Mouse (Mus musculus) embryonic fibroblast, embryonic 13.5 days (primary cell): ENCODE measurements around the gene Mapk8ip2. TPM values are rescaled to one million over a fixed set of nuclear protein-coding genes. Genes with fewer than 3 reads are reported as not detected.

ENCODE experiments used
- H3K27ac ChIP-seq: 2 replicates; pipeline ENCODE4 v1.5.1; 2012; ENCODE audit warnings: low read length, control low read depth, inconsistent platforms; ENCODE audit not compliant: insufficient read depth
- H3K4me1 ChIP-seq: 2 replicates; pipeline ENCODE4 v1.6.1; 2011; ENCODE audit warnings: low read length; ENCODE audit not compliant: control insufficient read depth, insufficient read depth
- H3K4me3 ChIP-seq: 2 replicates; pipeline ENCODE4 v1.5.1; 2011; ENCODE audit warnings: mild to moderate bottlenecking, control low read depth, low read length; ENCODE audit not compliant: insufficient read depth
- CTCF ChIP-seq: IDR thresholded peaks from 2 replicates; pipeline ENCODE4 v1.5.1; 2011; ENCODE audit warnings: mild to moderate bottlenecking, control low read depth, low read length, moderate library complexity, borderline replicate concordance; ENCODE audit not compliant: insufficient read depth
- POLR2A ChIP-seq: IDR thresholded peaks from 2 replicates; pipeline ENCODE4 v1.6.1; 2011; ENCODE audit warnings: low read depth, mild to moderate bottlenecking, control low read depth, low read length, moderate library complexity
- polyA plus RNA-seq: library from polyadenylated mRNA; stranded (reverse); fragments of >200 nt; gene quantifications from 2 replicates; pipeline ENCODE4 v1.2.4, GENCODE M21; 2011; ENCODE audit warnings: low read depth; ENCODE audit not compliant: missing spikeins, insufficient read length

The Mapk8ip2 gene
- polyA plus RNA-seq, 1 experiment = 0.49 TPM

GRCm38 (mm10) chr15:89476475-89476815 lies 22.7 kb downstream of the Mapk8ip2 start:
- Histone ChIP-seq H3K4me3 (peak overlapping the region; percentile 57), H3K4me1 (peaks cover 7% of the 10 kb centered on the region), H3K27ac (peak overlapping the region; percentile 23)
- TF ChIP-seq CTCF (no peak), POLR2A (no peak)

GRCm38 (mm10) chr15:89477091-89477491 lies 23.4 kb downstream of the Mapk8ip2 start, which contains the start of gene Arsa:
Gene Arsa (minus strand): TSS chr15:89477425.
- H3K4me3 ChIP-seq = peak within 1 kb of the TSS; percentile 57
- no peak for TF ChIP-seq CTCF
- no peak for TF ChIP-seq POLR2A
- peaks cover 7% of the 10 kb centered on the region for H3K4me1 ChIP-seq
- peak within 1 kb of the TSS; percentile 23 for H3K27ac ChIP-seq

- no peak for TF ChIP-seq CTCF
- TF ChIP-seq POLR2A = no peak
- no peak overlapping the region for H3K27ac ChIP-seq
- H3K4me3 ChIP-seq = no peak overlapping the region
- H3K4me1 ChIP-seq = peaks cover 7% of the 10 kb centered on the region
Observed at GRCm38 (mm10) chr15:89477806-89478205, 24.1 kb downstream of the Mapk8ip2 start.

- Histone ChIP-seq H3K27ac (no peak overlapping the region), H3K4me1 (peaks cover 7% of the 10 kb centered on the region), H3K4me3 (no peak overlapping the region)
- TF ChIP-seq CTCF (no peak), POLR2A (no peak)
Observed at GRCm38 (mm10) chr15:89478622-89479021, 24.9 kb downstream of the Mapk8ip2 start.

- Histone ChIP-seq H3K4me1 (peaks cover 7% of the 10 kb centered on the region), H3K27ac (peak overlapping the region; percentile 39; the same call in 1 of the 2 replicates), H3K4me3 (no peak overlapping the region)
- TF ChIP-seq POLR2A (no peak), CTCF (no peak)
Observed at GRCm38 (mm10) chr15:89480584-89480983, 26.9 kb downstream of the Mapk8ip2 start.

- no peak for TF ChIP-seq POLR2A
- no peak for TF ChIP-seq CTCF
- H3K4me3 ChIP-seq = no peak overlapping the region
- H3K4me1 ChIP-seq = no peaks in the 10 kb centered on the region; the same call in 1 of the 2 replicates
- no peak overlapping the region for H3K27ac ChIP-seq
Observed at GRCm38 (mm10) chr15:89488182-89488581, 34.5 kb downstream of the Mapk8ip2 start.

- H3K4me3 ChIP-seq = no peak overlapping the region
- no peaks in the 10 kb centered on the region; the same call in 1 of the 2 replicates for H3K4me1 ChIP-seq
- no peak for TF ChIP-seq POLR2A
- no peak for TF ChIP-seq CTCF
- no peak overlapping the region for H3K27ac ChIP-seq
Observed at GRCm38 (mm10) chr15:89488611-89489117, 35.0 kb downstream of the Mapk8ip2 start.

- Histone ChIP-seq H3K4me3 (no peak overlapping the region), H3K4me1 (no peaks in the 10 kb centered on the region), H3K27ac (no peak overlapping the region)
- TF ChIP-seq POLR2A (no peak), CTCF (no peak)
Observed at GRCm38 (mm10) chr15:89494970-89495369, 41.3 kb downstream of the Mapk8ip2 start.

GRCm38 (mm10) chr15:89496131-89496530 lies 42.4 kb downstream of the Mapk8ip2 start:
- TF ChIP-seq POLR2A (no peak), CTCF (no peak)
- no peak overlapping the region for H3K27ac ChIP-seq
- no peak overlapping the region for H3K4me3 ChIP-seq
- no peaks in the 10 kb centered on the region for H3K4me1 ChIP-seq

GRCm38 (mm10) chr15:89496841-89497240 lies 43.1 kb downstream of the Mapk8ip2 start:
- Histone ChIP-seq H3K4me3 (no peak overlapping the region), H3K27ac (no peak overlapping the region), H3K4me1 (no peaks in the 10 kb centered on the region)
- TF ChIP-seq POLR2A = no peak
- no peak for TF ChIP-seq CTCF

- no peak overlapping the region for H3K4me3 ChIP-seq
- no peaks in the 10 kb centered on the region for H3K4me1 ChIP-seq
- TF ChIP-seq POLR2A = no peak
- no peak for TF ChIP-seq CTCF
- H3K27ac ChIP-seq = no peak overlapping the region
Observed at GRCm38 (mm10) chr15:89497391-89498048, 43.8 kb downstream of the Mapk8ip2 start.
